Mouse (Mus musculus) myocyte (in vitro differentiated cells): ENCODE measurements around the gene Icos. TPM values are rescaled to one million over a fixed set of nuclear protein-coding genes. Genes with fewer than 3 reads are reported as not detected.

Source experiments
- H3K27me3 ChIP-seq: one replicate; pipeline ENCODE4 v1.6.1; 2011; ENCODE audit not compliant: control insufficient read depth, insufficient read depth, insufficient read length
- H3K36me3 ChIP-seq: one replicate; pipeline ENCODE4 v1.6.1; 2011; ENCODE audit not compliant: control insufficient read depth, insufficient read depth
- H3K4me2 ChIP-seq: one replicate; pipeline ENCODE4 v1.6.1; 2011; ENCODE audit warnings: low read depth, control low read depth
- H3K4me3 ChIP-seq: one replicate; pipeline ENCODE4 v1.5.1; 2011; ENCODE audit warnings: mild to moderate bottlenecking, control low read depth, moderate library complexity
- H3K79me2 ChIP-seq: one replicate; pipeline ENCODE4 v1.6.1; 2011; ENCODE audit not compliant: control insufficient read depth, insufficient read depth
- H3ac ChIP-seq: one replicate; pipeline ENCODE4 v1.6.1; 2011; ENCODE audit not compliant: control insufficient read depth, insufficient read length
- CEBPB ChIP-seq: IDR thresholded peaks from 2 replicates; pipeline ENCODE4 v1.6.1; 2011; ENCODE audit warnings: mild to moderate bottlenecking, moderate library complexity; ENCODE audit not compliant: poor library complexity, insufficient read depth, severe bottlenecking
- E2F4 ChIP-seq: IDR thresholded peaks from one replicate; pipeline ENCODE4 v1.6.1; 2011; ENCODE audit warnings: mild to moderate bottlenecking, control low read depth, moderate library complexity; ENCODE audit not compliant: insufficient read depth
- MAX ChIP-seq: IDR thresholded peaks from one replicate; pipeline ENCODE4 v1.6.1; 2011; ENCODE audit warnings: low read depth, mild to moderate bottlenecking, control low read depth
- MYOD1 ChIP-seq, 3 experiments: IDR thresholded peaks; one replicate each; pipeline ENCODE4 v1.6.1; 2011; ENCODE audit warnings: control low read depth in 2 of 3, low read depth in 2 of 3, mild to moderate bottlenecking in 2 of 3, moderate library complexity in 1 of 3; ENCODE audit not compliant: insufficient read length in 2 of 3, control insufficient read depth in 1 of 3
- MYOG ChIP-seq, 3 experiments: IDR thresholded peaks; one replicate each; pipeline ENCODE4 v1.6.1; 2011; ENCODE audit warnings: control low read depth in 2 of 3, low read depth in 2 of 3, mild to moderate bottlenecking in 2 of 3; ENCODE audit not compliant: insufficient read length in 2 of 3, control insufficient read depth in 1 of 3, insufficient read depth in 1 of 3
- POLR2A ChIP-seq: IDR thresholded peaks from one replicate; pipeline ENCODE4 v1.6.1; 2011; ENCODE audit warnings: low read depth, mild to moderate bottlenecking, control low read depth, moderate library complexity; ENCODE audit not compliant: insufficient read length
- POLR2AphosphoS2 ChIP-seq: IDR thresholded peaks from one replicate; pipeline ENCODE4 v1.6.1; 2011; ENCODE audit warnings: low read depth, control low read depth; ENCODE audit not compliant: insufficient read length
- REST ChIP-seq: IDR thresholded peaks from one replicate; pipeline ENCODE4 v1.6.1; 2011; ENCODE audit warnings: mild to moderate bottlenecking, control low read depth, moderate library complexity; ENCODE audit not compliant: insufficient read depth, insufficient read length
- SRF ChIP-seq: IDR thresholded peaks from one replicate; pipeline ENCODE4 v1.6.1; 2011; ENCODE audit warnings: low read depth; ENCODE audit not compliant: control insufficient read depth, insufficient read length
- TCF12 ChIP-seq: IDR thresholded peaks from one replicate; pipeline ENCODE4 v1.6.1; 2011; ENCODE audit warnings: mild to moderate bottlenecking, control low read depth; ENCODE audit not compliant: poor library complexity, insufficient read depth, severe bottlenecking
- TCF3 ChIP-seq: IDR thresholded peaks from one replicate; pipeline ENCODE4 v1.6.1; 2011; ENCODE audit warnings: low read depth, control low read depth; ENCODE audit not compliant: insufficient read length
- USF1 ChIP-seq: IDR thresholded peaks from one replicate; pipeline ENCODE4 v1.6.1; 2011; ENCODE audit warnings: low read depth, mild to moderate bottlenecking, control low read depth, moderate library complexity
- polyA plus RNA-seq: library from polyadenylated mRNA; unstranded; fragments of >200 nt; fragmentation: generic; extraction: Trizol; gene quantifications from one replicate; pipeline ENCODE4 v1.2.1, GENCODE M21; 2012; ENCODE audit warnings: missing spikeins

Gene Icos
- polyA plus RNA-seq, 1 experiment, result not detected

GRCm38 (mm10) chr1:60952958-60953357, 24.8 kb upstream of the Icos start:
- no peak overlapping the region for H3ac ChIP-seq
- H3K4me2 ChIP-seq, result no peak overlapping the region
- no peaks in the 10 kb centered on the region for H3K79me2 ChIP-seq
- TF ChIP-seq MYOG (IDR thresholded peaks at IDR 0.05; ENCODE audit: control insufficient read depth in 1 of 3, insufficient read depth in 1 of 3, insufficient read length in 2 of 3, low read depth in 2 of 3) (no peak), TCF12 (no peak), E2F4 (no peak), TCF3 (no peak), MYOD1 (IDR thresholded peaks at IDR 0.05; ENCODE audit: control insufficient read depth in 1 of 3, insufficient read length in 2 of 3, low read depth in 2 of 3) (no peak), MAX (no peak), SRF (no peak), REST (no peak), USF1 (no peak), POLR2A (no peak), POLR2AphosphoS2 (no peak), CEBPB (no peak)
- no peaks in the 10 kb centered on the region for H3K27me3 ChIP-seq
- no peaks in the 10 kb centered on the region for H3K36me3 ChIP-seq
- H3K4me3 ChIP-seq, result no peak overlapping the region

- H3K36me3 ChIP-seq, result no peaks in the 10 kb centered on the region
- no peak overlapping the region for H3K4me3 ChIP-seq
- H3K4me2 ChIP-seq, result no peak overlapping the region
- no peak overlapping the region for H3ac ChIP-seq
- H3K79me2 ChIP-seq, result no peaks in the 10 kb centered on the region
- no peaks in the 10 kb centered on the region for H3K27me3 ChIP-seq
- TF ChIP-seq POLR2A (no peak), SRF (no peak), USF1 (no peak), MYOD1 (IDR thresholded peaks at IDR 0.05; ENCODE audit: control insufficient read depth in 1 of 3, insufficient read length in 2 of 3, low read depth in 2 of 3) (no peak), POLR2AphosphoS2 (no peak)
Measured at GRCm38 (mm10) chr1:60953686-60954085, 24.0 kb upstream of the Icos start.

GRCm38 (mm10) chr1:60954759-60955158, 23.0 kb upstream of the Icos start:
- TF ChIP-seq E2F4 (no peak), CEBPB (no peak), USF1 (no peak), TCF3 (no peak), POLR2AphosphoS2 (no peak), MYOG (IDR thresholded peaks at IDR 0.05; ENCODE audit: control insufficient read depth in 1 of 3, insufficient read depth in 1 of 3, insufficient read length in 2 of 3, low read depth in 2 of 3) (no peak), POLR2A (no peak), REST (no peak), MYOD1 (IDR thresholded peaks at IDR 0.05; ENCODE audit: control insufficient read depth in 1 of 3, insufficient read length in 2 of 3, low read depth in 2 of 3) (no peak), TCF12 (no peak)
- no peaks in the 10 kb centered on the region for H3K36me3 ChIP-seq
- no peak overlapping the region for H3K4me2 ChIP-seq
- H3K79me2 ChIP-seq, result no peaks in the 10 kb centered on the region
- H3K4me3 ChIP-seq, result no peak overlapping the region
- H3ac ChIP-seq, result no peak overlapping the region
- no peaks in the 10 kb centered on the region for H3K27me3 ChIP-seq

GRCm38 (mm10) chr1:60955186-60955585, 22.5 kb upstream of the Icos start:
- H3K79me2 ChIP-seq, result no peaks in the 10 kb centered on the region
- H3K4me2 ChIP-seq, result no peak overlapping the region
- no peaks in the 10 kb centered on the region for H3K27me3 ChIP-seq
- H3K4me3 ChIP-seq, result no peak overlapping the region
- H3K36me3 ChIP-seq, result no peaks in the 10 kb centered on the region
- TF ChIP-seq POLR2AphosphoS2 (no peak), MAX (no peak), USF1 (no peak), TCF3 (no peak), TCF12 (no peak), POLR2A (no peak), REST (no peak), CEBPB (no peak), SRF (no peak), MYOD1 (IDR thresholded peaks at IDR 0.05; ENCODE audit: control insufficient read depth in 1 of 3, insufficient read length in 2 of 3, low read depth in 2 of 3) (no peak)
- no peak overlapping the region for H3ac ChIP-seq

- H3K79me2 ChIP-seq, result no peaks in the 10 kb centered on the region
- no peak overlapping the region for H3ac ChIP-seq
- TF ChIP-seq MYOG (IDR thresholded peaks at IDR 0.05; ENCODE audit: control insufficient read depth in 1 of 3, insufficient read depth in 1 of 3, insufficient read length in 2 of 3, low read depth in 2 of 3) (no peak), POLR2AphosphoS2 (no peak), REST (no peak), TCF12 (no peak), E2F4 (no peak), MAX (no peak), POLR2A (no peak), CEBPB (no peak), USF1 (no peak), MYOD1 (IDR thresholded peaks at IDR 0.05; ENCODE audit: control insufficient read depth in 1 of 3, insufficient read length in 2 of 3, low read depth in 2 of 3) (no peak)
- H3K27me3 ChIP-seq, result no peaks in the 10 kb centered on the region
- H3K4me2 ChIP-seq, result no peak overlapping the region
- no peaks in the 10 kb centered on the region for H3K36me3 ChIP-seq
- H3K4me3 ChIP-seq, result no peak overlapping the region
Measured at GRCm38 (mm10) chr1:60956196-60956595, 21.5 kb upstream of the Icos start.
